In genomic region chr13:75844833-75845518, GRCm38 (mm10) we compare ENCODE assay signal across 26 mouse cellular contexts. TPM values are rescaled to one million over a fixed set of nuclear protein-coding genes. Genes with fewer than 3 reads are reported as not detected.
A peak's percentile ranks its signal among the peaks of the same experiment; 100 is the strongest.
DNase-seq lines count a peak whose midpoint lies in the region; ATAC-seq and TF ChIP-seq lines count a peak whose summit lies in the region.
"Had no signal": no experiment of that assay in that cellular context is flagged by ENCODE, and none has a peak within 500 bp of the region (broad histone marks: within the 10 kb centered on the region; RNA-seq: fewer than 3 reads in every experiment).

No protein-coding gene starts in this region.

- TF ChIP-seq RAD21 in CH12.LX (IDR thresholded peaks at IDR 0.05; ENCODE audit: low read depth, low read length): no peak

- in situ Hi-C loops in CH12.LX (cut with MboI; ENCODE audit: low pct_ligation_motif_present, low pct_unique_long_range_greater_than_20kb, low sequenced_read_pairs): no loop called here

- intact Hi-C loops in left cerebral cortex, postnatal 36 days (cut with DNase I): loop anchor here (5.0 kb wide), 1 partner anchor 32 kb away; no protein-coding TSS in a partner anchor

- no peak for ATAC-seq in liver, embryonic 15.5 days (ENCODE audit: insufficient read depth)
- peak; percentile 18; the same call in 1 of the 2 replicates for ATAC-seq in granulocyte monocyte progenitor cell, adult 5-6 weeks (replicated peaks; ENCODE audit: poor library complexity, severe bottlenecking)
- ATAC-seq: forebrain, embryonic 14.5 days had no signal

- no peak for TF ChIP-seq CTCF in CH12.LX (conservative IDR thresholded peaks at IDR 0.05 in 1 of 2, IDR thresholded peaks at IDR 0.05 in 1 of 2; ENCODE audit: low read depth in 2 of 2, low read length in 2 of 2)
- TF ChIP-seq CTCF in small intestine, adult 2 months (IDR thresholded peaks at IDR 0.05; ENCODE audit: extremely low read depth, insufficient read length, insufficient replicate concordance, low read depth, low read length): no peak

- no peak overlapping the region for H3K9ac ChIP-seq in liver, embryonic 15.5 days
- peak overlapping the region; percentile 77 for H3K9ac ChIP-seq in CH12.LX (ENCODE audit: insufficient read depth, low read depth)
- H3K9ac ChIP-seq: embryonic facial prominence, embryonic 12.5 days; hindbrain, embryonic 12.5 days; liver, embryonic 13.5 days; lung, embryonic 15.5 days; midbrain, embryonic 12.5 days; stomach, embryonic 15.5 days had no signal

- WGBS in liver, embryonic 15.5 days (ENCODE audit: insufficient replicate concordance): 74% methylated on average over 2 of the region's 2 CpGs
- 58% methylated on average over 2 of the region's 2 CpGs for WGBS in small intestine, adult 2 months

- H3K4me2 ChIP-seq in liver, embryonic 15.5 days: peak overlapping the region; percentile 0; the same call in 1 of the 2 replicates
- peak overlapping the region; percentile 48 for H3K4me2 ChIP-seq in CH12.LX (ENCODE audit: insufficient read depth, low read depth, poor library complexity, severe bottlenecking)
- H3K4me2 ChIP-seq: embryonic facial prominence, embryonic 12.5 days; heart, embryonic 11.5 days; hindbrain, embryonic 12.5 days; lung, embryonic 15.5 days; midbrain, embryonic 12.5 days; stomach, embryonic 15.5 days had no signal

- H3K27ac ChIP-seq in liver, embryonic 15.5 days (replicated peaks): 0 out of 2 replicates have a peak overlapping the region, but pooled peaks have one; percentile 9
- H3K27ac ChIP-seq in CH12.LX (ENCODE audit: insufficient read depth, low read depth): peak overlapping the region; percentile 72; the same call in 1 of the 2 replicates
- peak overlapping the region; percentile 90 for H3K27ac ChIP-seq in small intestine, adult 2 months (ENCODE audit: insufficient read depth, low read depth, low read length)
- H3K27ac ChIP-seq: embryonic facial prominence, embryonic 12.5 days; hindbrain, embryonic 12.5 days; kidney, postnatal 0 days; lung, embryonic 15.5 days; midbrain, embryonic 12.5 days; stomach, embryonic 15.5 days had no signal

- DNase-seq in liver (no peak), CH12.LX (ENCODE audit: extremely low read depth) (peak; percentile 12)
- no peak for DNase-seq in left cerebral cortex, postnatal 36 days (ENCODE audit: low spot score in 2 of 2)
- DNase-seq in urinary bladder, postnatal 14 days (ENCODE audit: low spot score): no peak
- DNase-seq: adrenal gland, adult 2 months; adrenal gland, postnatal 36 days; cerebellum, adult 8-10 months; cerebellum, postnatal 36 days; gastrocnemius, postnatal 25 days; heart, postnatal 36 days; layer of hippocampus, postnatal 36 days; liver, embryonic 13.5 days; retina, postnatal 1 day; right cerebral cortex, postnatal 14 days; thymus, postnatal 14 days had no signal

- H3K9me3 ChIP-seq in liver, embryonic 15.5 days (replicated peaks): no peaks in the 10 kb centered on the region
- H3K9me3 ChIP-seq in CH12.LX (replicated peaks; ENCODE audit: low read length): no peaks in the 10 kb centered on the region
- H3K9me3 ChIP-seq: embryonic facial prominence, embryonic 12.5 days; hindbrain, embryonic 12.5 days; liver, embryonic 13.5 days; lung, embryonic 15.5 days; midbrain, embryonic 12.5 days; stomach, embryonic 15.5 days had no signal

- H3K27me3 ChIP-seq in liver, embryonic 15.5 days: no peaks in the 10 kb centered on the region
- no peaks in the 10 kb centered on the region for H3K27me3 ChIP-seq in CH12.LX (replicated peaks)
- no peaks in the 10 kb centered on the region for H3K27me3 ChIP-seq in small intestine, adult 2 months (ENCODE audit: control insufficient read depth, insufficient read depth, low read length)
- H3K27me3 ChIP-seq: embryonic facial prominence, embryonic 12.5 days; hindbrain, embryonic 12.5 days; liver, embryonic 13.5 days; lung, embryonic 15.5 days; midbrain, embryonic 12.5 days; stomach, embryonic 15.5 days had no signal

- dilution Hi-C loops in CH12.LX (cut with MboI; ENCODE audit: extremely low pct_ligation_motif_present, extremely low pct_unique_long_range_greater_than_20kb, low sequenced_read_pairs): no loop called here

- TF ChIP-seq EP300 in CH12.LX (IDR thresholded peaks at IDR 0.05; ENCODE audit: low read length): peak; percentile 84

- peaks cover 20% of the 10 kb centered on the region for H3K79me2 ChIP-seq in CH12.LX (replicated peaks; ENCODE audit: control insufficient read depth, extremely low read depth, insufficient read depth, poor library complexity, severe bottlenecking)

- peaks cover 45% of the 10 kb centered on the region for H3K4me1 ChIP-seq in liver, embryonic 15.5 days (replicated peaks)
- peaks cover 14 to 60% of the 10 kb centered on the region in 2 experiments; a peak in 3 of 4 replicates for H3K4me1 ChIP-seq in CH12.LX (ENCODE audit: control insufficient read depth in 1 of 2, insufficient read depth in 2 of 2)
- peaks cover 10% of the 10 kb centered on the region; the same call in 1 of the 2 replicates for H3K4me1 ChIP-seq in small intestine, adult 2 months (ENCODE audit: control insufficient read depth, insufficient read depth, insufficient read length, low read length)

- H3K4me3 ChIP-seq in liver, embryonic 15.5 days (replicated peaks): no peak overlapping the region
- H3K4me3 ChIP-seq in CH12.LX (replicated peaks in 1 of 3; ENCODE audit: low read depth in 2 of 3, low read length in 2 of 3, poor library complexity in 1 of 3): no peak overlapping the region
- no peak overlapping the region for H3K4me3 ChIP-seq in small intestine, adult 2 months (ENCODE audit: low read depth, low read length)
- H3K4me3 ChIP-seq: embryonic facial prominence, embryonic 12.5 days; hindbrain, embryonic 12.5 days; liver, embryonic 13.5 days; lung, embryonic 15.5 days; midbrain, embryonic 12.5 days; stomach, embryonic 15.5 days had no signal

- no peak for TF ChIP-seq POLR2A in CH12.LX (IDR thresholded peaks at IDR 0.05; ENCODE audit: low read depth, low read length)
- no peak for TF ChIP-seq POLR2A in small intestine, adult 2 months (IDR thresholded peaks at IDR 0.05; ENCODE audit: low read depth, low read length)

- H3K36me3 ChIP-seq in liver, embryonic 15.5 days (replicated peaks): peaks cover 10% of the 10 kb centered on the region
- H3K36me3 ChIP-seq in CH12.LX (replicated peaks in 1 of 2; ENCODE audit: control insufficient read depth in 1 of 2, insufficient read depth in 1 of 2, low read length in 1 of 2): peaks cover 10 to 25% of the 10 kb centered on the region in 2 experiments
- H3K36me3 ChIP-seq in small intestine, adult 2 months (ENCODE audit: control insufficient read depth, insufficient read depth, low read length): peaks cover 28% of the 10 kb centered on the region
- H3K36me3 ChIP-seq: embryonic facial prominence, embryonic 12.5 days; hindbrain, embryonic 12.5 days; midbrain, embryonic 12.5 days; stomach, embryonic 15.5 days had no signal

TF ChIP-seq in CH12.LX, 34 proteins besides CTCF, POLR2A, EP300 and RAD21:
- peak; percentile 86 for TF ChIP-seq IRF4 (IDR thresholded peaks at IDR 0.05; ENCODE audit: low read depth, low read length)
- TF ChIP-seq ZNF384 (IDR thresholded peaks at IDR 0.05; ENCODE audit: low read depth, low read length): 0 out of 2 replicates have a peak, but pooled peaks have one; percentile 14
- TF ChIP-seq USF1 (IDR thresholded peaks at IDR 0.05; ENCODE audit: low read depth, low read length): no peak
- no peak for TF ChIP-seq MAZ (IDR thresholded peaks at IDR 0.05; ENCODE audit: low read depth, low read length)

RNA-seq across cellular contexts. Expression of gene Glrx, which starts 5.3 kb away (rescaled TPM):
- 45.5 and 47.3 TPM in 2 replicates for polyA plus RNA-seq in liver, embryonic 15.5 days (2015; fragmentation: Nextera tagmentation; extraction: Ambion mirVana)
- total RNA-seq in CH12.LX (2012; rRNA removed) (21.2 and 26.2 TPM in 2 replicates), CH12.LX (2014; rRNA removed) (62.8 and 65.5 TPM in 2 replicates)
- polyA plus RNA-seq in CH12.LX (2012; ENCODE audit: insufficient read length, low read depth): 48.0 and 53.3 TPM in 2 replicates
- total RNA-seq in granulocyte monocyte progenitor cell, adult 5-6 weeks (2014; fragmentation: Nextera tagmentation): 143 and 158 TPM in 2 replicates
- 130 and 142 TPM in 2 replicates for total RNA-seq in granulocyte monocyte progenitor cell, adult 5-6 weeks (2017)
- 63.7 and 205 TPM in 2 replicates for polyA plus RNA-seq in small intestine, adult 2 months (2012; rRNA removed)
- total RNA-seq in left cerebral cortex, postnatal 36 days (2021): 10 to 100 TPM; 54.1 to 54.9 TPM

Comparison
In these comparisons a context has a peak if more than half of its experiments do, and no peak if none do; other contexts are left out.
1. H3K27ac ChIP-seq: peak in every context shown above with its lines; median percentile 90 in small intestine, adult 2 months; 72 in CH12.LX; 9 in liver, embryonic 15.5 days.